Mouse (Mus musculus) adrenal gland, adult 8-10 months (tissue): ENCODE data around the gene Rag2. TPM values are rescaled to one million over a fixed set of nuclear protein-coding genes. Genes with fewer than 3 reads are reported as not detected.

Experiments used
- total RNA-seq, 4 experiments: library from RNA; stranded (reverse); gene quantifications; 2 replicates each; pipeline ENCODE4 v1.2.4; 2022

Gene Rag2
- total RNA-seq, 4 experiments from 2014 or later, result not detected

Other genes with a start within 250 kb of the Rag2 start
- under 1 TPM in 2 of 4 experiments, not detected in 2; 0.03 to 0.07 TPM for gene Rag1, start 24.8 kb downstream of the Rag2 start, total RNA-seq
- 10 to 100 TPM; 27.3 to 55.4 (median 32.3) TPM for gene B230118H07Rik, start 24.8 kb downstream of the Rag2 start, total RNA-seq
- gene Traf6, start 53.7 kb downstream of the Rag2 start, total RNA-seq, result 10 to 100 TPM; 20.3 to 25.4 (median 22.1) TPM